Mouse (Mus musculus): ENCODE data around the gene Fam241a. TPM values are rescaled to one million over a fixed set of nuclear protein-coding genes. Genes with fewer than 3 reads are reported as not detected.

Fam241a gene
- polyA plus RNA-seq, 1 experiment: 4.3 TPM

DNA sequence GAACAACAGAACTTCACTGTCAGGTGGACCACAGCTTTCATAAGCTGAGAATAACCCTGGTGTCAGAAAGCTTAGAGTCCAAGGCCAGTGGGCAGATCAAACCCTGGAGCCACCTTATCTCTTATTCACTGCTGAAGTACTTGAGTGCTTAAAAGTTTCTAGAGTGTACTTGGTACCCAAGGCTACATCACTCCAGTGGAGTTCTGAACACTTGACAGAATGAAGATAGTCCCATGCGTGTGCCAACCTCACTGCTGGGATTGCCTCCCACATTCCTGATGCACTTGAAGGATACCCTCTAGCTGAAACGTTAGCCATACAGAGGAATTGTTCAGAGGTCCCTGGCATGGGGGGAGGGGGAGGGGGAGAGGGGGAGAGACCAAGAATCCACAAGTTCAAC lies 14.4 kb downstream of the Fam241a start:
- 53% methylated on average over 2 of the region's 2 CpGs for WGBS
- Histone ChIP-seq H3K4me3 (replicated peaks; ENCODE audit: extremely low read depth, low read depth, low read length) (no peak overlapping the region), H3K4me1 (ENCODE audit: control insufficient read depth, insufficient read depth, low read length) (no peaks in the 10 kb centered on the region; the same call in 1 of the 2 replicates)
- DNase-seq: no peak
- TF ChIP-seq POLR2A (IDR thresholded peaks at IDR 0.05; ENCODE audit: borderline replicate concordance, extremely low read depth, low read depth, low read length) (no peak), CTCF (IDR thresholded peaks at IDR 0.05; ENCODE audit: insufficient read depth, low read length) (no peak)

DNA sequence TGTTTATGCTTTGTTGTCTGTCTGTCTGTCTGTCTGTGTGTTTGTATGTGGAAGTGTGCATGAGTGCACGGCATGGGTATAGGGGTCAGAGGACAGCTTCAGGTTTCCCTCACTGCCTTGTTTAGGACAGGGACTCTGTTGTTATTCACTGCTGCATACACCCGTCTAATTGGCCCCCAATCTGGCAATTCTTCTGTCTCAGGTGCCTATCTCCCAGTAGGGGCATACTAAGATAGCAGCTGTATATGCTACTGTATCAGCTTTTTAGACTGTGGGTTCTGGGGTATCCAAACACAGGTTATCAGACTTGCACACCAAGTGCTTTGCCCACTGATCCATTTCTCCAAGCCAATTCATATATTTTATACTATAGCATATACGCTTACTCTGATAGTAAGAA lies 16.2 kb downstream of the Fam241a start:
- TF ChIP-seq CTCF (IDR thresholded peaks at IDR 0.05; ENCODE audit: insufficient read depth, low read length): no peak
- TF ChIP-seq POLR2A (IDR thresholded peaks at IDR 0.05; ENCODE audit: borderline replicate concordance, extremely low read depth, low read depth, low read length): no peak
- 95% methylated on average over 3 of the region's 3 CpGs for WGBS

DNA sequence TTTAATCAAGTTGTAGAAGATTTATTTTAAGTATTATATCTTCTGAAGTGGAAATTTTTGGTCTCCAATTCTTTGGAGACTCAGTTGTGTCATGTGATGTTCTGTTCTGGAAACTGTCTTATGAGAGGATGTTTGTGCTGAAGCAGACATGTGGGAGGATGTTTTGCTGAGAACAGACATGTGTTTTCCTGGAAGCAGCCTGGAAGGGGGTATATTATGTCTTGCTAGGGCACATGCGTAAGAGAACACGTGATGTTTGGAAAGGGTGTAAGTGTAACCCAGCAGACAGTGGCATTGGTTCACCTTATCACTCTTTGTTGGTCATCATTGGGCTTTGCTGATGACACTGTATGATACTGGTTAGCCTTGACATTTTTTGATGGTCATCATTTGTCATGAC lies 20.6 kb downstream of the Fam241a start:
- no peak for TF ChIP-seq CTCF (IDR thresholded peaks at IDR 0.05; ENCODE audit: insufficient read depth, low read length)
- no peak for TF ChIP-seq POLR2A (IDR thresholded peaks at IDR 0.05; ENCODE audit: borderline replicate concordance, extremely low read depth, low read depth, low read length)
- Histone ChIP-seq H3K4me3 (replicated peaks; ENCODE audit: extremely low read depth, low read depth, low read length) (no peak overlapping the region), H3K4me1 (ENCODE audit: control insufficient read depth, insufficient read depth, low read length) (no peaks in the 10 kb centered on the region)
- WGBS: 64% methylated on average over 2 of the region's 2 CpGs
- no peak for DNase-seq

More for the DNA sequence above, 16.2 kb downstream of the Fam241a start:
- no peak for DNase-seq
- Histone ChIP-seq H3K4me1 (ENCODE audit: control insufficient read depth, insufficient read depth, low read length) (no peaks in the 10 kb centered on the region; the same call in 1 of the 2 replicates), H3K4me3 (replicated peaks; ENCODE audit: extremely low read depth, low read depth, low read length) (no peak overlapping the region)

DNA sequence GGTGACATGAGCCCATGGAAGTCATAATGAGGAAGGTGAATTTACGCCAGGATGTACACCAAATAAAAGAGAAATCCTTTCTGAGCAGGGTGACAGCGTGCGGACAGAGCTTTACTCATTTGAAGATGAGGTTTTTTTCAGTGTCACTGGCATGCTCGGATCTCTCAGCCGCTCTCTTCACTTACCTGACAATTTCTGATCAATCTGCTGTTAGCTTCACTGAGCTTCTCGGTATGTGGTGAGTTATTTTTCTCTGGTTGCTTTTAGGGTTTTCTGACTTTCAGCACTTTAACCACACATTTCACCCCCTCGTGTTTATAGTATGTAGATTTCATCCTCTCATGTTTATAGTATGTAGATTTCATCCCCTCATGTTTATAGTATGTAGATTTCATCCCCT lies 21.1 kb downstream of the Fam241a start:
- no peak for TF ChIP-seq CTCF (IDR thresholded peaks at IDR 0.05; ENCODE audit: insufficient read depth, low read length)
- no peak for TF ChIP-seq POLR2A (IDR thresholded peaks at IDR 0.05; ENCODE audit: borderline replicate concordance, extremely low read depth, low read depth, low read length)
- no peak overlapping the region for H3K4me3 ChIP-seq (replicated peaks; ENCODE audit: extremely low read depth, low read depth, low read length)
- no peak for DNase-seq
- H3K4me1 ChIP-seq (ENCODE audit: control insufficient read depth, insufficient read depth, low read length): no peaks in the 10 kb centered on the region
- 77% methylated on average over 7 of the region's 7 CpGs for WGBS

DNA sequence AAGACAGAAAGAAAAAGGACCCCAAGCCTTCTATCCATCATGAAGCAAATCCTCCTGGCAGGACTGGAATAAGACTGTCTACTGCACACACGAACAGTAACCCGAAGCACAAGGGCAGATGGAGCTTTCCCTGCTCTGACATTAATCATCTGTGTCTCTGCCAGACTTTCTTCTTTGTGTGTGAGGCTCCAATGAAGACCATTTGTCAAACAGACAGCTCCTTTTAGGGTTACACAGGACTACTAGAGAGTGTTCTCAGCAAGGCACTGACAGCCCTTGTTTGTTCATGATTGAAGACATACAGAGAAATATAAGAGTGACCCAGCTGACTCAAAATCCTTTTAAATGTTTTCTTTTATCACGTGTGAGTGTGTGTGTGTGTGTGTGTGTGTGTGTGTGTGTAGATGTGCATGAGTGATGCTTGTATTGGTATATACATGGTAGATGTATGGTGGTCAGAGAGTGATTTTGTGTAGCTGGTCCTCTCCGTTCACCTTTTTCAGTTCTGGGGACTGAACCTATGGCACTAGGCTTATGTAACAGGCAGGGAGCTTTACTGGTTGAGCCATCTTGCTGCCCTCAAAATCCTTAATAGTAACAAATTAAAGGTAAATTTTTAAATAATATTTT lies 21.8 kb downstream of the Fam241a start:
- Histone ChIP-seq H3K4me1 (ENCODE audit: control insufficient read depth, insufficient read depth, low read length) (no peaks in the 10 kb centered on the region), H3K4me3 (replicated peaks; ENCODE audit: extremely low read depth, low read depth, low read length) (no peak overlapping the region)
- WGBS: 41% methylated on average over 4 of the region's 4 CpGs
- no peak for DNase-seq
- no peak for TF ChIP-seq POLR2A (IDR thresholded peaks at IDR 0.05; ENCODE audit: borderline replicate concordance, extremely low read depth, low read depth, low read length)
- no peak for TF ChIP-seq CTCF (IDR thresholded peaks at IDR 0.05; ENCODE audit: insufficient read depth, low read length)

DNA sequence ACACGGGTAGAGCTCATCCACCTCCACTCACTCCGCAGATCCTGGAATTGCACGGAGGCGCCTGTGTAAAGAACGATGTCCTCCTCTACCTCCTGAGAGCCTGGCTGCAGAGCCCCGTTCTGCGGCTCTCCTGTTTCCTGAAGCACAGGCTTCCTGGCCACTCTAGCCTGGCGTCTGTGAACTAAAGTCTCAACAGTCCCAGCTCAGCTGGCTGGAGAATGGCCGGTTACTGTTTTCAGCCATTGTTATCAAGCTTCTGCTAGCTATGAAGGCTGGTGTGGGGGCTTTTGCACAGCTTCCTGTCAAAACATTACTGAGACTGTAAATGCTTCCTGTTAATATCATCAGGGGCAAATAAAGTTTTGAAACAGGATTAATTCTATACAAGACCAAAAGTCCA lies 24.5 kb downstream of the Fam241a start:
- 45% methylated on average over 9 of the region's 9 CpGs for WGBS

GRCm38 (mm10) chr3:127868880-127869279 lies 27.2 kb downstream of the Fam241a start:
- Histone ChIP-seq H3K4me1 (ENCODE audit: control insufficient read depth, insufficient read depth, low read length) (no peaks in the 10 kb centered on the region; the same call in 1 of the 2 replicates), H3K4me3 (replicated peaks; ENCODE audit: extremely low read depth, low read depth, low read length) (no peak overlapping the region)
- DNase-seq: no peak
- 75% methylated on average over 5 of the region's 5 CpGs for WGBS
- TF ChIP-seq CTCF (IDR thresholded peaks at IDR 0.05; ENCODE audit: insufficient read depth, low read length): no peak
- no peak for TF ChIP-seq POLR2A (IDR thresholded peaks at IDR 0.05; ENCODE audit: borderline replicate concordance, extremely low read depth, low read depth, low read length)

More for the DNA sequence above, 24.5 kb downstream of the Fam241a start:
- TF ChIP-seq POLR2A (IDR thresholded peaks at IDR 0.05; ENCODE audit: borderline replicate concordance, extremely low read depth, low read depth, low read length): no peak
- TF ChIP-seq CTCF (IDR thresholded peaks at IDR 0.05; ENCODE audit: insufficient read depth, low read length): no peak
- H3K4me1 ChIP-seq (ENCODE audit: control insufficient read depth, insufficient read depth, low read length): no peaks in the 10 kb centered on the region
- no peak overlapping the region for H3K4me3 ChIP-seq (replicated peaks; ENCODE audit: extremely low read depth, low read depth, low read length)
- DNase-seq: no peak

- Histone ChIP-seq H3K4me1 (ENCODE audit: control insufficient read depth, insufficient read depth, low read length) (no peaks in the 10 kb centered on the region; the same call in 1 of the 2 replicates), H3K4me3 (replicated peaks; ENCODE audit: extremely low read depth, low read depth, low read length) (no peak overlapping the region)
- DNase-seq: no peak
- TF ChIP-seq CTCF (IDR thresholded peaks at IDR 0.05; ENCODE audit: insufficient read depth, low read length) (no peak), POLR2A (IDR thresholded peaks at IDR 0.05; ENCODE audit: borderline replicate concordance, extremely low read depth, low read depth, low read length) (no peak)
- 77% methylated on average over 9 of the region's 9 CpGs for WGBS
These were observed 27.9 kb downstream of the Fam241a start for GRCm38 (mm10) chr3:127868046-127868758.

- no peak overlapping the region for H3K4me3 ChIP-seq (replicated peaks; ENCODE audit: extremely low read depth, low read depth, low read length)
- DNase-seq: no peak
- 40% methylated on average over 2 of the region's 2 CpGs for WGBS
- no peaks in the 10 kb centered on the region; the same call in 1 of the 2 replicates for H3K4me1 ChIP-seq (ENCODE audit: control insufficient read depth, insufficient read depth, low read length)
- no peak for TF ChIP-seq CTCF (IDR thresholded peaks at IDR 0.05; ENCODE audit: insufficient read depth, low read length)
- no peak for TF ChIP-seq POLR2A (IDR thresholded peaks at IDR 0.05; ENCODE audit: borderline replicate concordance, extremely low read depth, low read depth, low read length)
These were observed 31.9 kb downstream of the Fam241a start for GRCm38 (mm10) chr3:127864242-127864641.

DNA sequence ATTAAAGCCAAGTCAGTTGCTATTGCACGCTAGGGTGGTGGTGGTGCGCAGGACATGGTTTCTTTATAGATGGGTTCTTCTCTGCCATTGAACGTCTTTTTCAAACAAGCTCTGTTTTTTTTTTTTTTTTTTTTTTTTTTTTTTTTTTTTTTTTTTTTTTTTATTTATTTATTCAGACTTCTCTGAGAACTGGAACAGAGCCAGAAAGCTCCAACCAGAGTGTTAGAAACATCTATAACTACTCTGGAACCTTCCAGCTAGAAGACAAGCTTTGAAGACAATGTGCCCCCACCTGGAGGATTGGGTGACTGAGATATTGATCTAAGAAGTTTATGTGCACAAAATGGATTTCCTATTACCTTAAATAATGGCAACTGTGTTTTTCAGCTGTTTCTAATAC lies 32.6 kb downstream of the Fam241a start:
- H3K4me3 ChIP-seq (replicated peaks; ENCODE audit: extremely low read depth, low read depth, low read length): no peak overlapping the region
- TF ChIP-seq CTCF (IDR thresholded peaks at IDR 0.05; ENCODE audit: insufficient read depth, low read length) (no peak), POLR2A (IDR thresholded peaks at IDR 0.05; ENCODE audit: borderline replicate concordance, extremely low read depth, low read depth, low read length) (no peak)
- no peak for DNase-seq
- WGBS: 49% methylated on average over 3 of the region's 3 CpGs
- H3K4me1 ChIP-seq (ENCODE audit: control insufficient read depth, insufficient read depth, low read length): no peaks in the 10 kb centered on the region; the same call in 1 of the 2 replicates

All from lung, adult 2 months (tissue).